Mouse (Mus musculus) Patski (cell line): ENCODE data around the gene Gadd45b. TPM values are rescaled to one million over a fixed set of nuclear protein-coding genes. Genes with fewer than 3 reads are reported as not detected.

Experiments
- ATAC-seq: fragments of 100-300 bp; one replicate; pipeline ENCODE4 v1.8.0; 2021
- CTCF ChIA-PET: fragments of 350-600 bp; sonication (Branson Sonifier 250); formaldehyde crosslinking; loops from one replicate; lab custom pipeline; 2022; ENCODE audit warnings: inconsistent platforms; lab: Charles Lee
- POLR2A ChIA-PET: fragments of 350-600 bp; sonication (Branson Sonifier 250); formaldehyde crosslinking; loops from one replicate; lab custom pipeline; 2022; ENCODE audit warnings: antibody characterized with exemption, inconsistent platforms; lab: Charles Lee
- DNase-seq: peaks from one replicate; pipeline ENCODE4 v3.0.0-alpha.2; 2011; ENCODE audit warnings: low read depth, low spot score
- H3K27me3 ChIP-seq: fragments of 371-371 bp; one replicate; pipeline ENCODE4 v1.5.1; 2021
- CTCF ChIP-seq: fragments of 100-300 bp; IDR thresholded peaks from one replicate; pipeline ENCODE4 v1.5.1; 2021
- in situ Hi-C: fragments of 300-500 bp; cut with MboI; formaldehyde crosslinking; loops from 3 replicates; pipeline ENCODE4 v1.11.1; 2018; ENCODE audit warnings: low pct_unique_long_range_greater_than_20kb, mixed read lengths
- polyA plus RNA-seq: library from polyadenylated mRNA; unstranded; gene quantifications from one replicate; pipeline ENCODE4 v1.2.3, GENCODE M21; 2021

Gene Gadd45b
- polyA plus RNA-seq, 1 experiment from 2014 or later: 53.8 TPM

- in situ Hi-C loops: no loop called here
- no peaks in the 10 kb centered on the region for H3K27me3 ChIP-seq
- ChIA-PET POLR2A (interaction anchor here (0.5 to 3.1 kb wide), 8 partner anchors 13 to 393 kb away, joined by 3 to 25 read pairs (median 4); partner anchors contain the start of gene Gadd45b), CTCF (interaction anchor here (0.6 to 3.2 kb wide), 15 partner anchors 9 to 34 kb away, joined by 3 to 14 read pairs (median 4); partner anchors contain the start of gene Gadd45b)
- ATAC-seq: peak; percentile 81
- no peak for TF ChIP-seq CTCF
- DNase-seq: no peak
Measured at GRCm38 (mm10) chr10:80960551-80961508, 31.0 kb downstream of the Gadd45b start.

GRCm38 (mm10) chr10:80962051-80962472 lies 32.2 kb downstream of the Gadd45b start:
- ATAC-seq: no peak
- ChIA-PET CTCF (interaction anchor here (2.0 to 2.6 kb wide), 3 partner anchors 11 to 32 kb away, joined by 4 to 10 read pairs (median 7); partner anchors contain the start of gene Gadd45b), POLR2A (interaction anchor here (3.1 kb wide), 1 partner anchor 32 kb away, joined by 25 read pairs; the partner anchor contains the start of gene Gadd45b)
- in situ Hi-C loops: no loop called here
- H3K27me3 ChIP-seq: no peaks in the 10 kb centered on the region
- no peak for DNase-seq
- TF ChIP-seq CTCF: no peak

- POLR2A ChIA-PET: interaction anchor here (3.1 kb wide), 1 partner anchor 33 kb away, joined by 25 read pairs; the partner anchor contains the start of gene Gadd45b
- H3K27me3 ChIP-seq: no peaks in the 10 kb centered on the region
- ATAC-seq (no peak), DNase-seq (no peak)
- in situ Hi-C loops: no loop called here
- CTCF ChIA-PET: interaction anchor here (1.1 to 2.6 kb wide), 4 partner anchors 10 to 33 kb away, joined by 3 to 10 read pairs (median 6); partner anchors contain the start of gene Gadd45b
- TF ChIP-seq CTCF: no peak
Measured at GRCm38 (mm10) chr10:80962585-80962984, 32.7 kb downstream of the Gadd45b start.

- DNase-seq (no peak), ATAC-seq (no peak)
- ChIA-PET CTCF (interaction anchor here (0.9 to 2.6 kb wide), 6 partner anchors 9 to 33 kb away, joined by 3 to 10 read pairs (median 3); partner anchors contain the start of gene Gadd45b), POLR2A (interaction anchor here (3.1 kb wide), 1 partner anchor 34 kb away, joined by 25 read pairs; the partner anchor contains the start of gene Gadd45b)
- no peak for TF ChIP-seq CTCF
- in situ Hi-C loops: no loop called here
- H3K27me3 ChIP-seq: no peaks in the 10 kb centered on the region
Measured at GRCm38 (mm10) chr10:80963031-80963975, 33.4 kb downstream of the Gadd45b start.

GRCm38 (mm10) chr10:80966296-80966695 lies 36.4 kb downstream of the Gadd45b start:
- ATAC-seq: no peak
- TF ChIP-seq CTCF: no peak
- POLR2A ChIA-PET: interaction anchor here (0.5 kb wide), 1 partner anchor 227 kb away, joined by 3 read pairs; no protein-coding TSS in a partner anchor
- CTCF ChIA-PET: interaction anchor here (1.2 kb wide), 1 partner anchor 37 kb away, joined by 3 read pairs; no protein-coding TSS in a partner anchor
- H3K27me3 ChIP-seq: no peaks in the 10 kb centered on the region
- in situ Hi-C loops: no loop called here
- DNase-seq: no peak

GRCm38 (mm10) chr10:80967101-80967656 lies 37.3 kb downstream of the Gadd45b start:
- CTCF ChIA-PET: interaction anchor here (1.2 kb wide), 1 partner anchor 38 kb away, joined by 3 read pairs; no protein-coding TSS in a partner anchor
- POLR2A ChIA-PET: interaction anchor here (0.5 kb wide), 1 partner anchor 226 kb away, joined by 3 read pairs; no protein-coding TSS in a partner anchor
- H3K27me3 ChIP-seq: no peaks in the 10 kb centered on the region
- in situ Hi-C loops: no loop called here
- ATAC-seq: peak; percentile 49
- TF ChIP-seq CTCF: no peak
- no peak for DNase-seq

GRCm38 (mm10) chr10:80968106-80968505 lies 38.2 kb downstream of the Gadd45b start:
- ATAC-seq (no peak), DNase-seq (no peak)
- ChIA-PET CTCF (interaction anchor here (1.4 kb wide), 1 partner anchor 38 kb away, joined by 3 read pairs; the partner anchor contains the start of gene Gadd45b), POLR2A (no interaction called here)
- H3K27me3 ChIP-seq: no peaks in the 10 kb centered on the region
- in situ Hi-C loops: no loop called here
- TF ChIP-seq CTCF: no peak

GRCm38 (mm10) chr10:80969298-80969697 lies 39.4 kb downstream of the Gadd45b start:
- no peak for TF ChIP-seq CTCF
- no peak for ATAC-seq
- POLR2A ChIA-PET: no interaction called here
- in situ Hi-C loops: no loop called here
- CTCF ChIA-PET: interaction anchor here (1.1 to 3.4 kb wide), 2 partner anchors 9 to 14 kb away, joined by 3 to 14 read pairs; no protein-coding TSS in a partner anchor
- H3K27me3 ChIP-seq: no peaks in the 10 kb centered on the region
- DNase-seq: no peak

- no peak for TF ChIP-seq CTCF
- in situ Hi-C loops: no loop called here
- POLR2A ChIA-PET: no interaction called here
- no peak for ATAC-seq
- CTCF ChIA-PET: interaction anchor here (3.4 kb wide), 1 partner anchor 10 kb away, joined by 14 read pairs; no protein-coding TSS in a partner anchor
- H3K27me3 ChIP-seq: no peaks in the 10 kb centered on the region
- no peak for DNase-seq
Measured at GRCm38 (mm10) chr10:80970159-80970558, 40.3 kb downstream of the Gadd45b start.
